Mouse (Mus musculus) MEL (cell line): ENCODE results near the gene Prmt1. TPM values are rescaled to one million over a fixed set of nuclear protein-coding genes. Genes with fewer than 3 reads are reported as not detected.
A peak's percentile ranks its signal among the peaks of the same experiment; 100 is the strongest.

Experiments
- DNase-seq: peaks from one replicate; pipeline ENCODE4 v3.0.0; 2011; ENCODE audit warnings: low read depth, low spot score
- H3K27ac ChIP-seq: 2 replicates; pipeline ENCODE4 v1.5.1; 2012; ENCODE audit warnings: low read depth, mild to moderate bottlenecking, control low read depth, low read length, moderate library complexity; ENCODE audit not compliant: control insufficient read depth
- H3K27me3 ChIP-seq, 2 experiments: fragments of 150-350 bp in 1 of 2; sonication (generic) in 1 of 2; 2 replicates each; pipeline ENCODE4 v1.6.1; 2012; ENCODE audit warnings: low read length in 2 of 2, mild to moderate bottlenecking in 2 of 2, improper control_type of control experiment in 1 of 2, moderate library complexity in 1 of 2; ENCODE audit not compliant: insufficient read depth in 2 of 2, control insufficient read depth in 1 of 2
- H3K36me3 ChIP-seq, 2 experiments: 2 replicates each; pipeline ENCODE4 v1.6.1; 2012 to 2014; ENCODE audit warnings: low read length in 2 of 2, improper control_type of control experiment in 1 of 2, inconsistent platforms in 1 of 2, mild to moderate bottlenecking in 1 of 2; ENCODE audit not compliant: insufficient read depth in 2 of 2, control insufficient read depth in 1 of 2
- H3K4me1 ChIP-seq, 2 experiments: fragments of 150-350 bp in 1 of 2; sonication (generic) in 1 of 2; 2 replicates each; pipeline ENCODE4 v1.6.1; 2012; ENCODE audit warnings: low read length in 2 of 2, improper control_type of control experiment in 1 of 2, mild to moderate bottlenecking in 1 of 2; ENCODE audit not compliant: insufficient read depth in 2 of 2, control insufficient read depth in 1 of 2
- H3K4me3 ChIP-seq, 2 experiments: fragments of 150-350 bp in 1 of 2; sonication (generic) in 1 of 2; 2 replicates each; pipeline ENCODE4 v1.5.1; 2012; ENCODE audit warnings: low read depth in 2 of 2, low read length in 2 of 2, mild to moderate bottlenecking in 2 of 2, moderate library complexity in 2 of 2, control low read depth in 1 of 2, improper control_type of control experiment in 1 of 2; ENCODE audit not compliant: control insufficient read depth in 1 of 2, insufficient read depth in 1 of 2
- H3K79me2 ChIP-seq: 2 replicates; pipeline ENCODE4 v1.6.1; 2012; ENCODE audit warnings: mild to moderate bottlenecking, low read length, moderate library complexity; ENCODE audit not compliant: control insufficient read depth, poor library complexity, insufficient read depth
- H3K9ac ChIP-seq: 2 replicates; pipeline ENCODE4 v1.6.1; 2012; ENCODE audit warnings: low read depth, mild to moderate bottlenecking, control low read depth, low read length, moderate library complexity; ENCODE audit not compliant: control insufficient read depth, poor library complexity, severe bottlenecking
- H3K9me3 ChIP-seq: fragments of 150-350 bp; sonication (generic); replicated peaks from 2 replicates; pipeline ENCODE4 v1.6.1; 2012; ENCODE audit warnings: mild to moderate bottlenecking, low read length, improper control_type of control experiment, moderate library complexity; ENCODE audit not compliant: insufficient read depth
- BHLHE40 ChIP-seq: IDR thresholded peaks from 2 replicates; pipeline ENCODE4 v1.6.1; 2012; ENCODE audit warnings: low read depth, mild to moderate bottlenecking, inconsistent platforms, low read length, improper control_type of control experiment, borderline replicate concordance
- CHD2 ChIP-seq: IDR thresholded peaks from 2 replicates; pipeline ENCODE4 v1.6.1; 2011; ENCODE audit warnings: low read length, improper control_type of control experiment
- CTCF ChIP-seq, 3 experiments: IDR thresholded peaks in 2 of 3; conservative IDR thresholded peaks in 1 of 3; 2 replicates each; pipeline ENCODE4 v1.5.1; 2011 to 2012; ENCODE audit warnings: low read length in 3 of 3, low read depth in 2 of 3, mild to moderate bottlenecking in 2 of 3, improper control_type of control experiment in 1 of 3, inconsistent platforms in 1 of 3, mixed read lengths in 1 of 3, moderate library complexity in 1 of 3; ENCODE audit not compliant: control insufficient read depth in 1 of 3, insufficient read depth in 1 of 3, poor library complexity in 1 of 3, severe bottlenecking in 1 of 3
- E2F4 ChIP-seq: IDR thresholded peaks from 2 replicates; pipeline ENCODE4 v1.6.1; 2011; ENCODE audit warnings: low read depth, low read length, improper control_type of control experiment, borderline replicate concordance
- ELF1 ChIP-seq: IDR thresholded peaks from 2 replicates; pipeline ENCODE4 v1.6.1; 2014; ENCODE audit warnings: low read depth, mild to moderate bottlenecking, inconsistent platforms, low read length, improper control_type of control experiment, moderate library complexity
- EP300 ChIP-seq, 2 experiments: IDR thresholded peaks; 2 replicates each; pipeline ENCODE4 v1.6.1; 2011; ENCODE audit warnings: improper control_type of control experiment in 2 of 2, low read length in 2 of 2, low read depth in 1 of 2, mild to moderate bottlenecking in 1 of 2
- ETS1 ChIP-seq: IDR thresholded peaks from 2 replicates; pipeline ENCODE4 v1.6.1; 2012; ENCODE audit warnings: low read depth, mild to moderate bottlenecking, inconsistent platforms, low read length, improper control_type of control experiment, moderate library complexity
- GABPA ChIP-seq: IDR thresholded peaks from 2 replicates; pipeline ENCODE4 v1.6.1; 2012; ENCODE audit warnings: low read depth, mild to moderate bottlenecking, inconsistent platforms, low read length, improper control_type of control experiment, moderate library complexity
- GATA1 ChIP-seq: IDR thresholded peaks from 2 replicates; pipeline ENCODE4 v1.6.1; 2011; ENCODE audit warnings: low read depth, low read length, improper control_type of control experiment
- HCFC1 ChIP-seq: IDR thresholded peaks from 2 replicates; pipeline ENCODE4 v1.6.1; 2012; ENCODE audit warnings: low read depth, mild to moderate bottlenecking, inconsistent platforms, low read length, improper control_type of control experiment, moderate library complexity
- KAT2A ChIP-seq: conservative IDR thresholded peaks from 2 replicates; pipeline ENCODE4 v1.6.1; 2012; ENCODE audit warnings: low read depth, low read length, improper control_type of control experiment, inconsistent platforms
- MAFK ChIP-seq: IDR thresholded peaks from 2 replicates; pipeline ENCODE4 v1.6.1; 2011; ENCODE audit warnings: low read depth, mild to moderate bottlenecking, low read length, improper control_type of control experiment, borderline replicate concordance
- MAZ ChIP-seq: IDR thresholded peaks from 2 replicates; pipeline ENCODE4 v1.6.1; 2012; ENCODE audit warnings: low read depth, mild to moderate bottlenecking, inconsistent platforms, low read length, improper control_type of control experiment
- MEF2A ChIP-seq: IDR thresholded peaks from 2 replicates; pipeline ENCODE4 v1.6.1; 2014; ENCODE audit warnings: low read depth, mild to moderate bottlenecking, inconsistent platforms, low read length, improper control_type of control experiment; ENCODE audit not compliant: poor library complexity, insufficient replicate concordance, severe bottlenecking; ENCODE audit errors: extremely low read depth
- MXI1 ChIP-seq: IDR thresholded peaks from 2 replicates; pipeline ENCODE4 v1.6.1; 2011; ENCODE audit warnings: mild to moderate bottlenecking, low read depth, low read length, improper control_type of control experiment
- MYB ChIP-seq: IDR thresholded peaks from 2 replicates; pipeline ENCODE4 v1.6.1; 2011; ENCODE audit warnings: mild to moderate bottlenecking, low read depth, low read length, improper control_type of control experiment
- NELFE ChIP-seq: IDR thresholded peaks from 2 replicates; pipeline ENCODE4 v1.6.1; 2011; ENCODE audit warnings: low read depth, low read length, improper control_type of control experiment
- POLR2A ChIP-seq, 2 experiments: IDR thresholded peaks; 2 replicates each; pipeline ENCODE4 v1.6.1; 2011 to 2012; ENCODE audit warnings: low read length in 2 of 2, mild to moderate bottlenecking in 2 of 2, control low read depth in 1 of 2, improper control_type of control experiment in 1 of 2, low read depth in 1 of 2, moderate library complexity in 1 of 2; ENCODE audit not compliant: control insufficient read depth in 1 of 2, insufficient read depth in 1 of 2, poor library complexity in 1 of 2
- POLR2AphosphoS2 ChIP-seq: IDR thresholded peaks from 2 replicates; pipeline ENCODE4 v1.6.1; 2011; ENCODE audit warnings: low read length, improper control_type of control experiment
- POLR2AphosphoS5 ChIP-seq: IDR thresholded peaks from 2 replicates; pipeline ENCODE4 v1.6.1; 2012; ENCODE audit warnings: low read depth, borderline replicate concordance, mild to moderate bottlenecking, inconsistent platforms, low read length, moderate library complexity, mixed read lengths
- RAD21 ChIP-seq: IDR thresholded peaks from 2 replicates; pipeline ENCODE4 v1.6.1; 2011; ENCODE audit warnings: mild to moderate bottlenecking, low read depth, low read length, improper control_type of control experiment
- RCOR1 ChIP-seq: IDR thresholded peaks from 2 replicates; pipeline ENCODE4 v1.6.1; 2012; ENCODE audit warnings: low read depth, mild to moderate bottlenecking, inconsistent platforms, low read length, improper control_type of control experiment
- SIN3A ChIP-seq: IDR thresholded peaks from 2 replicates; pipeline ENCODE4 v1.6.1; 2012; ENCODE audit warnings: low read length, improper control_type of control experiment, inconsistent platforms
- SMC3 ChIP-seq: IDR thresholded peaks from 2 replicates; pipeline ENCODE4 v1.6.1; 2011; ENCODE audit warnings: low read depth, low read length, improper control_type of control experiment
- TAL1 ChIP-seq: IDR thresholded peaks from 2 replicates; pipeline ENCODE4 v1.6.1; 2012; ENCODE audit warnings: mild to moderate bottlenecking, inconsistent platforms, low read length, moderate library complexity, mixed read lengths
- TBP ChIP-seq: IDR thresholded peaks from 2 replicates; pipeline ENCODE4 v1.8.0; 2011; ENCODE audit warnings: low read depth, low read length, improper control_type of control experiment
- TCF12 ChIP-seq: IDR thresholded peaks from 2 replicates; pipeline ENCODE4 v1.6.1; 2014; ENCODE audit warnings: low read depth, mild to moderate bottlenecking, inconsistent platforms, low read length, improper control_type of control experiment, moderate library complexity
- ZMIZ1 ChIP-seq: IDR thresholded peaks from 2 replicates; pipeline ENCODE4 v1.6.1; 2012; ENCODE audit warnings: low read depth, mild to moderate bottlenecking, inconsistent platforms, low read length, improper control_type of control experiment, moderate library complexity
- ZNF384 ChIP-seq: IDR thresholded peaks from 2 replicates; pipeline ENCODE4 v1.6.1; 2012; ENCODE audit warnings: low read depth, mild to moderate bottlenecking, inconsistent platforms, low read length, improper control_type of control experiment
- polyA plus RNA-seq, 2 experiments: library from polyadenylated mRNA; stranded (reverse) in 1 of 2; unstranded in 1 of 2; fragments of >175 nt in 1 of 2; fragments of >200 nt in 1 of 2; gene quantifications; 2 replicates each; pipeline versions ENCODE4 v1.2.1 to v1.2.4; 2012; ENCODE audit warnings: low replicate concordance in 2 of 2, low read depth in 1 of 2; ENCODE audit not compliant: insufficient read length in 2 of 2, insufficient read depth in 1 of 2, missing spikeins in 1 of 2
- total RNA-seq: library from RNA; depleted of rRNA; stranded (reverse); fragments of 300-350 nt; gene quantifications from 2 replicates; pipeline ENCODE4 v1.2.3, GENCODE M21; 2012

Prmt1 gene
- total and polyA plus RNA-seq, 3 experiments = 254 to 715 (median 317) TPM

DNA sequence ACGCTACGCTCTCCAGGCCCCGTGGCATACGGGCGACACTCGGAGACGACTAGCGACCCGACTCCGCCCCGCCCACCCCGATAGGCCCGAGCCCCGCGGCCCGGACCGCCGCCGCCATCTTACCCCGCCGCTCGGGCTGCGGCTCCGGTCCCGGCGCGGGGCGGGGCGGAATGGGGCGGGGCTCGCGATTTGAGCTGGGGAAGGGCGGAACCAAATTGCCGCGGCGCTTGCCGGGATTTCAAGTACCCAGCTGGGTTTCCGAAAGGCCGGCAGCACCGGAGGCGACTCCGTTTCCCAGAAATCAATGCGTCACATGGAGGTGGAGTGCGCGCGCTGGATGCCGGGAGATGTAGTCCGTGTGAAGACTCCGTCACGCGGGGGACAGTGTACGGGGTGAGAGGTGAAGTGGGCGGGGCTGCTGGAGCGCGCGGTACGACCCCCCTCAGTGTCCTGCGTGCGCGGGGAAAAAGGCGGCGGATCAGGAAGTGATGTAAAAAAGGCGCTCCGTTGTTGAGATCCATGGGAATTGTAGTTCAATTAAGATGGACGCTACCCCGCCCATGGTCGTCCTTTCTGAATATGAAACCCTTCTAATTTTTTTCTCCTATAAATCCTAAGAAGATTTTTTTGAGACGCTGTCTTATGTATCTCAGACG, 29.7 kb upstream of the Prmt1 start, which contains the start of gene Scaf1 (continued):
- TF ChIP-seq BHLHE40 (no peak), TBP (peak; percentile 58; the same call in 1 of the 2 replicates), MXI1 (peak; percentile 91), CHD2 (peak; percentile 52; the same call in 1 of the 2 replicates), TAL1 (no peak), MYB (no peak), POLR2AphosphoS2 (no peak), KAT2A (peak; percentile 97), ELF1 (peak; percentile 79), POLR2A (IDR thresholded peaks at IDR 0.05; ENCODE audit: control insufficient read depth in 1 of 2, insufficient read depth in 1 of 2, low read depth in 1 of 2, low read length in 2 of 2, poor library complexity in 1 of 2) (no peak), MAFK (no peak), GATA1 (no peak), RAD21 (no peak), E2F4 (peak; percentile 84), EP300 (IDR thresholded peaks at IDR 0.05; ENCODE audit: low read depth in 1 of 2, low read length in 2 of 2) (no peak), MEF2A (no peak), GABPA (no peak)

DNA sequence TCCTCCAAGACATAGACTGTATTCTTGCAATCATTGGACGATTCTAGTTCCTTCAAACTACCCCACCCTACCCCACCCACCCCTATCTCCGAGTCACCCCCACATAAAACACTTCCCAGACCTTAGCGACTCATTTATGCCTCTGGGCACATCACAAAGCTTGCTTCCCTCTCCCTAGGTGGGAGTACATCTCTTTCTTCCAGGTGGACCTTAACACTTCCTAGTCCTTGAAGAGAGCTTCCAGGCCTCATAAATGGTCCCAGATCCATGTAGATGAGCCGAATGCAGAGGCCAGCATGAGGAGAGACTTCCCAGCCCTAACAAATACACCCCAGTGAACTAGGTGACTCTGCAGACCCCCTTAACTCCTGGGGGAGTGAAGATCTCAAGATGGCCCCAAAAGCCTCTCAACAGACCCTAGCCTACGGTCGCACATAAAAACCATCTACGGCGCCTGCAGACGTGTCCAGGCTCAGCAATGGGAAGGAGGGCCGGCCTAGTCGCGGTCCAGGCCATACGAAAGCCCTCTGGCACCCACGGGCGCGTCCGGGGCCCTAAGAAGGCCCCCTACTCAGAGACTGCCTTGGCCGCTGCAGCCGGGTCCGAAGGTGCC, 29.1 kb upstream of the Prmt1 start:
- peak overlapping the region; percentile 97 for H3K9ac ChIP-seq
- H3K27ac ChIP-seq = peak overlapping the region; percentile 96
- DNase-seq = peak; percentile 82
- H3K9me3 ChIP-seq = no peaks in the 10 kb centered on the region
- peaks cover 4 to 25% of the 10 kb centered on the region in 2 experiments for H3K4me1 ChIP-seq
- H3K79me2 ChIP-seq = peaks cover 16% of the 10 kb centered on the region
- peaks cover 3 to 17% of the 10 kb centered on the region in 2 experiments for H3K36me3 ChIP-seq
- H3K27me3 ChIP-seq = no peaks in the 10 kb centered on the region
- H3K4me3 ChIP-seq = peak overlapping the region; percentile 85 to 93
- TF ChIP-seq ZNF384 = no peak
- TF ChIP-seq SMC3 = no peak
- peak; percentile 94 for TF ChIP-seq ZMIZ1
- TF ChIP-seq HCFC1 = peak; percentile 41
- no peak for TF ChIP-seq TAL1
- no peak for TF ChIP-seq CHD2
- peak; percentile 88 for TF ChIP-seq POLR2AphosphoS2
- TF ChIP-seq POLR2A (IDR thresholded peaks at IDR 0.05; ENCODE audit: control insufficient read depth in 1 of 2, insufficient read depth in 1 of 2, low read depth in 1 of 2, low read length in 2 of 2, poor library complexity in 1 of 2) = peak; percentile 56 to 94; a peak in 3 of 4 replicates
- TF ChIP-seq EP300 (IDR thresholded peaks at IDR 0.05; ENCODE audit: low read depth in 1 of 2, low read length in 2 of 2) = peak; percentile 7 to 36; a peak in 1 of 4 replicates
- TF ChIP-seq TBP = peak; percentile 95
- TF ChIP-seq ETS1 = 0 out of 2 replicates have a peak, but pooled peaks have one; percentile 16
- no peak for TF ChIP-seq CTCF (IDR thresholded peaks at IDR 0.05 in 2 of 3, conservative IDR thresholded peaks at IDR 0.05 in 1 of 3; ENCODE audit: control insufficient read depth in 1 of 3, insufficient read depth in 1 of 3, low read depth in 2 of 3, low read length in 3 of 3, poor library complexity in 1 of 3, severe bottlenecking in 1 of 3)
- TF ChIP-seq RAD21 = no peak
- TF ChIP-seq MXI1 = no peak; the same call in 1 of the 2 replicates
- 0 out of 2 replicates have a peak, but pooled peaks have one; percentile 18 for TF ChIP-seq MAZ
- peak; percentile 63; the same call in 1 of the 2 replicates for TF ChIP-seq POLR2AphosphoS5
- TF ChIP-seq BHLHE40 = no peak
- 0 out of 2 replicates have a peak, but pooled peaks have one; percentile 11 for TF ChIP-seq MYB
- TF ChIP-seq TCF12 = 0 out of 2 replicates have a peak, but pooled peaks have one; percentile 39
- peak; percentile 93 for TF ChIP-seq NELFE
- no peak for TF ChIP-seq GABPA
- no peak for TF ChIP-seq KAT2A
- TF ChIP-seq MEF2A = no peak
- TF ChIP-seq ELF1 = 0 out of 2 replicates have a peak, but pooled peaks have one; percentile 15
- no peak for TF ChIP-seq GATA1
- TF ChIP-seq SIN3A = peak; percentile 68; the same call in 1 of the 2 replicates
- TF ChIP-seq E2F4 = 0 out of 2 replicates have a peak, but pooled peaks have one; percentile 36
- peak; percentile 8; the same call in 1 of the 2 replicates for TF ChIP-seq RCOR1
